Mouse (Mus musculus) CH12.LX (cell line): Measurements from ENCODE around the gene Mien1. TPM values are rescaled to one million over a fixed set of nuclear protein-coding genes. Genes with fewer than 3 reads are reported as not detected.
A peak's percentile ranks its signal among the peaks of the same experiment; 100 is the strongest.

ENCODE experiments used
- DNase-seq: peaks from one replicate; pipeline ENCODE4 v3.0.0-alpha.2; 2013; ENCODE audit errors: extremely low read depth
- H3K27ac ChIP-seq: 2 replicates; pipeline ENCODE4 v1.5.1; 2012; ENCODE audit warnings: low read depth, mild to moderate bottlenecking, control low read depth, moderate library complexity; ENCODE audit not compliant: insufficient read depth
- H3K27me3 ChIP-seq: replicated peaks from 2 replicates; pipeline ENCODE3; 2012; ENCODE audit warnings: inconsistent platforms
- H3K36me3 ChIP-seq, 2 experiments: replicated peaks in 1 of 2; 2 replicates each; pipeline versions ENCODE3 to v1.6.1; 2012; ENCODE audit warnings: inconsistent platforms in 1 of 2, low read length in 1 of 2, mild to moderate bottlenecking in 1 of 2, mixed read lengths in 1 of 2, moderate library complexity in 1 of 2; ENCODE audit not compliant: control insufficient read depth in 1 of 2, insufficient read depth in 1 of 2
- H3K4me1 ChIP-seq, 2 experiments: 2 replicates each; pipeline ENCODE4 v1.6.1; 2012; ENCODE audit warnings: inconsistent platforms in 1 of 2, moderate library complexity in 1 of 2; ENCODE audit not compliant: insufficient read depth in 2 of 2, control insufficient read depth in 1 of 2
- H3K4me2 ChIP-seq: 2 replicates; pipeline ENCODE4 v1.6.1; 2012; ENCODE audit warnings: low read depth, mild to moderate bottlenecking, control low read depth; ENCODE audit not compliant: poor library complexity, insufficient read depth, severe bottlenecking
- H3K4me3 ChIP-seq, 3 experiments: fragments of 150-350 bp in 1 of 3; sonication (generic) in 1 of 3; replicated peaks in 1 of 3; 2 replicates each; pipeline versions ENCODE3 to v1.5.1; 2011 to 2012; ENCODE audit warnings: low read depth in 2 of 3, low read length in 2 of 3, mild to moderate bottlenecking in 2 of 3, moderate library complexity in 2 of 3, control low read depth in 1 of 3, improper control_type of control experiment in 1 of 3, inconsistent platforms in 1 of 3, mixed read lengths in 1 of 3; ENCODE audit not compliant: poor library complexity in 1 of 3
- H3K79me2 ChIP-seq: replicated peaks from 2 replicates; pipeline ENCODE4 v1.6.1; 2012; ENCODE audit warnings: mild to moderate bottlenecking, moderate library complexity; ENCODE audit not compliant: control insufficient read depth, poor library complexity, insufficient read depth, severe bottlenecking; ENCODE audit errors: extremely low read depth
- H3K9ac ChIP-seq: 2 replicates; pipeline ENCODE4 v1.6.1; 2012; ENCODE audit warnings: low read depth, mild to moderate bottlenecking, control low read depth, moderate library complexity; ENCODE audit not compliant: insufficient read depth
- H3K9me3 ChIP-seq: replicated peaks from 2 replicates; pipeline ENCODE3; 2012; ENCODE audit warnings: low read length, inconsistent platforms, mixed read lengths
- BHLHE40 ChIP-seq: IDR thresholded peaks from 2 replicates; pipeline ENCODE4 v1.6.1; 2011; ENCODE audit warnings: mild to moderate bottlenecking, low read depth, low read length, improper control_type of control experiment
- CHD1 ChIP-seq: IDR thresholded peaks from 2 replicates; pipeline ENCODE4 v1.6.1; 2012; ENCODE audit warnings: low read depth, low read length, improper control_type of control experiment, inconsistent platforms
- CHD2 ChIP-seq: IDR thresholded peaks from 2 replicates; pipeline ENCODE4 v1.6.1; 2011; ENCODE audit warnings: low read length, improper control_type of control experiment
- CTCF ChIP-seq, 2 experiments: IDR thresholded peaks in 1 of 2; conservative IDR thresholded peaks in 1 of 2; 2 replicates each; pipeline ENCODE4 v1.5.1; 2011 to 2012; ENCODE audit warnings: low read depth in 2 of 2, low read length in 2 of 2, improper control_type of control experiment in 1 of 2, inconsistent platforms in 1 of 2, mild to moderate bottlenecking in 1 of 2, moderate library complexity in 1 of 2
- E2F4 ChIP-seq: IDR thresholded peaks from 2 replicates; pipeline ENCODE4 v1.6.1; 2011; ENCODE audit warnings: low read depth, low read length, improper control_type of control experiment; ENCODE audit not compliant: insufficient replicate concordance
- ELF1 ChIP-seq: IDR thresholded peaks from 2 replicates; pipeline ENCODE4 v1.6.1; 2014; ENCODE audit warnings: low read depth, mild to moderate bottlenecking, inconsistent platforms, low read length, improper control_type of control experiment
- EP300 ChIP-seq: IDR thresholded peaks from 2 replicates; pipeline ENCODE4 v1.6.1; 2011; ENCODE audit warnings: low read length, improper control_type of control experiment
- ETS1 ChIP-seq: conservative IDR thresholded peaks from 2 replicates; pipeline ENCODE4 v1.6.1; 2012; ENCODE audit warnings: low read depth, mild to moderate bottlenecking, inconsistent platforms, low read length, improper control_type of control experiment, moderate library complexity
- GABPA ChIP-seq: IDR thresholded peaks from 2 replicates; pipeline ENCODE4 v1.6.1; 2012; ENCODE audit warnings: low read depth, low read length, improper control_type of control experiment, inconsistent platforms; ENCODE audit not compliant: insufficient replicate concordance
- HCFC1 ChIP-seq: IDR thresholded peaks from 2 replicates; pipeline ENCODE4 v1.6.1; 2012; ENCODE audit warnings: low read depth, mild to moderate bottlenecking, inconsistent platforms, low read length, improper control_type of control experiment
- IRF4 ChIP-seq: IDR thresholded peaks from 2 replicates; pipeline ENCODE4 v1.6.1; 2014; ENCODE audit warnings: low read depth, mild to moderate bottlenecking, inconsistent platforms, low read length, improper control_type of control experiment
- JUN ChIP-seq: IDR thresholded peaks from 2 replicates; pipeline ENCODE4 v1.6.1; 2011; ENCODE audit warnings: low read depth, mild to moderate bottlenecking, low read length, improper control_type of control experiment, moderate library complexity; ENCODE audit not compliant: insufficient read depth
- JUND ChIP-seq: conservative IDR thresholded peaks from 2 replicates; pipeline ENCODE4 v1.6.1; 2011; ENCODE audit warnings: low read depth, low read length, improper control_type of control experiment
- KAT2A ChIP-seq: IDR thresholded peaks from 2 replicates; pipeline ENCODE4 v1.6.1; 2012; ENCODE audit warnings: low read length, improper control_type of control experiment, inconsistent platforms; ENCODE audit not compliant: insufficient replicate concordance
- MAFK ChIP-seq: IDR thresholded peaks from 2 replicates; pipeline ENCODE4 v1.6.1; 2011; ENCODE audit warnings: low read length, improper control_type of control experiment; ENCODE audit not compliant: insufficient replicate concordance
- MAX ChIP-seq: IDR thresholded peaks from 2 replicates; pipeline ENCODE4 v1.6.1; 2011; ENCODE audit warnings: low read length, improper control_type of control experiment
- MAZ ChIP-seq: IDR thresholded peaks from 2 replicates; pipeline ENCODE4 v1.6.1; 2012; ENCODE audit warnings: low read depth, mild to moderate bottlenecking, inconsistent platforms, low read length, improper control_type of control experiment, moderate library complexity
- MEF2A ChIP-seq: IDR thresholded peaks from 2 replicates; pipeline ENCODE4 v1.6.1; 2014; ENCODE audit warnings: low read depth, mild to moderate bottlenecking, inconsistent platforms, low read length, improper control_type of control experiment, borderline replicate concordance
- MXI1 ChIP-seq: IDR thresholded peaks from 2 replicates; pipeline ENCODE4 v1.6.1; 2011; ENCODE audit warnings: mild to moderate bottlenecking, low read depth, low read length, improper control_type of control experiment
- MYC ChIP-seq: IDR thresholded peaks from 2 replicates; pipeline ENCODE4 v1.6.1; 2011; ENCODE audit warnings: low read depth, mild to moderate bottlenecking, improper control_type of control experiment, low read length
- NELFE ChIP-seq: IDR thresholded peaks from 2 replicates; pipeline ENCODE4 v1.6.1; 2011; ENCODE audit warnings: low read depth, low read length, improper control_type of control experiment
- NRF1 ChIP-seq: IDR thresholded peaks from 2 replicates; pipeline ENCODE4 v1.6.1; 2014; ENCODE audit warnings: low read depth, mild to moderate bottlenecking, inconsistent platforms, low read length, improper control_type of control experiment, moderate library complexity
- PAX5 ChIP-seq: IDR thresholded peaks from 2 replicates; pipeline ENCODE4 v1.6.1; 2012; ENCODE audit warnings: low read length, inconsistent platforms, mixed read lengths
- POLR2A ChIP-seq: IDR thresholded peaks from 2 replicates; pipeline ENCODE4 v1.6.1; 2011; ENCODE audit warnings: low read depth, mild to moderate bottlenecking, improper control_type of control experiment, low read length
- POLR2AphosphoS2 ChIP-seq: IDR thresholded peaks from 2 replicates; pipeline ENCODE4 v1.6.1; 2011; ENCODE audit warnings: low read depth, low read length, improper control_type of control experiment
- RAD21 ChIP-seq: IDR thresholded peaks from 2 replicates; pipeline ENCODE4 v1.6.1; 2011; ENCODE audit warnings: low read depth, mild to moderate bottlenecking, low read length, improper control_type of control experiment, moderate library complexity
- RCOR1 ChIP-seq: conservative IDR thresholded peaks from 2 replicates; pipeline ENCODE4 v1.6.1; 2012; ENCODE audit warnings: low read depth, mild to moderate bottlenecking, inconsistent platforms, low read length, improper control_type of control experiment
- SIN3A ChIP-seq: IDR thresholded peaks from 2 replicates; pipeline ENCODE4 v1.6.1; 2012; ENCODE audit warnings: low read length, improper control_type of control experiment, inconsistent platforms
- SMC3 ChIP-seq: IDR thresholded peaks from 2 replicates; pipeline ENCODE4 v1.6.1; 2011; ENCODE audit warnings: low read depth, low read length, improper control_type of control experiment
- TBP ChIP-seq: conservative IDR thresholded peaks from 2 replicates; pipeline ENCODE4 v1.6.1; 2011; ENCODE audit warnings: low read depth, low read length, improper control_type of control experiment
- TCF12 ChIP-seq: IDR thresholded peaks from 2 replicates; pipeline ENCODE4 v1.6.1; 2014; ENCODE audit warnings: low read depth, mild to moderate bottlenecking, inconsistent platforms, low read length, improper control_type of control experiment
- UBTF ChIP-seq: IDR thresholded peaks from 2 replicates; pipeline ENCODE4 v1.6.1; 2012; ENCODE audit warnings: low read depth, mild to moderate bottlenecking, inconsistent platforms, low read length, improper control_type of control experiment, moderate library complexity
- USF1 ChIP-seq: IDR thresholded peaks from 2 replicates; pipeline ENCODE4 v1.6.1; 2014; ENCODE audit warnings: low read depth, mild to moderate bottlenecking, inconsistent platforms, low read length, improper control_type of control experiment
- USF2 ChIP-seq: conservative IDR thresholded peaks from 2 replicates; pipeline ENCODE4 v1.6.1; 2011; ENCODE audit warnings: low read depth, low read length, improper control_type of control experiment
- ZC3H11A ChIP-seq: IDR thresholded peaks from 2 replicates; pipeline ENCODE4 v1.6.1; 2012; ENCODE audit warnings: low read depth, mild to moderate bottlenecking, inconsistent platforms, low read length, improper control_type of control experiment
- ZKSCAN1 ChIP-seq: IDR thresholded peaks from 2 replicates; pipeline ENCODE4 v1.6.1; 2012; ENCODE audit warnings: low read depth, inconsistent platforms, low read length, improper control_type of control experiment, borderline replicate concordance
- ZMIZ1 ChIP-seq: IDR thresholded peaks from 2 replicates; pipeline ENCODE4 v1.6.1; 2012; ENCODE audit warnings: low read depth, mild to moderate bottlenecking, inconsistent platforms, low read length, improper control_type of control experiment
- ZNF384 ChIP-seq: IDR thresholded peaks from 2 replicates; pipeline ENCODE4 v1.6.1; 2012; ENCODE audit warnings: low read depth, low read length, improper control_type of control experiment, inconsistent platforms
- dilution Hi-C: fragments of 300-500 bp; cut with MboI; formaldehyde crosslinking; loops from 2 replicates; pipeline ENCODE4 v1.14.3; 2020; ENCODE audit warnings: low sequenced_read_pairs; ENCODE audit not compliant: extremely low pct_unique_long_range_greater_than_20kb, extremely low pct_ligation_motif_present
- in situ Hi-C: fragments of 300-500 bp; cut with MboI; formaldehyde crosslinking; loops from 3 replicates; pipeline ENCODE4 v1.14.3; 2019; ENCODE audit warnings: low sequenced_read_pairs, low pct_ligation_motif_present, low pct_unique_long_range_greater_than_20kb, mixed read lengths
- polyA plus RNA-seq: library from polyadenylated mRNA; unstranded; fragments of >175 nt; gene quantifications from 2 replicates; pipeline ENCODE4 v1.2.1, GENCODE M21; 2012; ENCODE audit warnings: low read depth; ENCODE audit not compliant: insufficient read length
- total RNA-seq, 2 experiments: library from RNA; depleted of rRNA; stranded (reverse); fragments of 300-350 nt in 1 of 2; fragments of >200 nt in 1 of 2; gene quantifications; 2 replicates each; pipeline ENCODE4 v1.2.3; 2012 to 2014

Mien1 gene
- total and polyA plus RNA-seq, 3 experiments, result 84.7 to 129 (median 94.6) TPM

- Histone ChIP-seq H3K9me3 (no peaks in the 10 kb centered on the region), H3K9ac (peak overlapping the region; percentile 10; the same call in 1 of the 2 replicates), H3K4me2 (peak overlapping the region; percentile 54), H3K27me3 (no peaks in the 10 kb centered on the region), H3K4me1 (peaks cover 26 to 67% of the 10 kb centered on the region in 2 experiments), H3K79me2 (peaks cover 12% of the 10 kb centered on the region), H3K27ac (peak overlapping the region; percentile 86), H3K4me3 (peak overlapping the region in 1 of 3 experiments; percentile 44), H3K36me3 (peaks cover 20 to 41% of the 10 kb centered on the region in 2 experiments)
- in situ Hi-C loops (loop anchor here (5.0 kb wide), 1 partner anchor 67 kb away; the partner anchor contains the start of gene Ikzf3), dilution Hi-C loops (no loop called here)
- DNase-seq, result no peak
- TF ChIP-seq USF2 (no peak), E2F4 (no peak), CHD2 (no peak), CTCF (conservative IDR thresholded peaks at IDR 0.05 in 1 of 2, IDR thresholded peaks at IDR 0.05 in 1 of 2; ENCODE audit: low read depth in 2 of 2, low read length in 2 of 2) (no peak), MXI1 (peak; percentile 44; the same call in 1 of the 2 replicates), ZKSCAN1 (no peak), NRF1 (no peak), EP300 (peak; percentile 51), JUND (peak; percentile 32; the same call in 1 of the 2 replicates), MAX (peak; percentile 50; the same call in 1 of the 2 replicates), GABPA (no peak), ETS1 (0 out of 2 replicates have a peak, but pooled peaks have one; percentile 13), ZC3H11A (no peak), BHLHE40 (peak; percentile 48), JUN (no peak), KAT2A (no peak), SMC3 (no peak), SIN3A (no peak; the same call in 1 of the 2 replicates), CHD1 (peak; percentile 69), MAFK (no peak), RCOR1 (peak; percentile 61), ZMIZ1 (peak; percentile 76; the same call in 1 of the 2 replicates), NELFE (peak; percentile 24; the same call in 1 of the 2 replicates), POLR2A (no peak), ZNF384 (peak; percentile 79), MAZ (0 out of 2 replicates have a peak, but pooled peaks have one; percentile 30), TCF12 (0 out of 2 replicates have a peak, but pooled peaks have one; percentile 34), IRF4 (peak; percentile 44; the same call in 1 of the 2 replicates), USF1 (no peak), MYC (no peak), TBP (no peak), PAX5 (no peak), RAD21 (no peak), MEF2A (peak; percentile 21), UBTF (no peak), HCFC1 (peak; percentile 12; the same call in 1 of the 2 replicates), ELF1 (no peak), POLR2AphosphoS2 (no peak)
Measured at GRCm38 (mm10) chr11:98479940-98480497, 41.2 kb upstream of the Mien1 start.
